Mouse (Mus musculus): ENCODE data around the gene AI593442.

DNA sequence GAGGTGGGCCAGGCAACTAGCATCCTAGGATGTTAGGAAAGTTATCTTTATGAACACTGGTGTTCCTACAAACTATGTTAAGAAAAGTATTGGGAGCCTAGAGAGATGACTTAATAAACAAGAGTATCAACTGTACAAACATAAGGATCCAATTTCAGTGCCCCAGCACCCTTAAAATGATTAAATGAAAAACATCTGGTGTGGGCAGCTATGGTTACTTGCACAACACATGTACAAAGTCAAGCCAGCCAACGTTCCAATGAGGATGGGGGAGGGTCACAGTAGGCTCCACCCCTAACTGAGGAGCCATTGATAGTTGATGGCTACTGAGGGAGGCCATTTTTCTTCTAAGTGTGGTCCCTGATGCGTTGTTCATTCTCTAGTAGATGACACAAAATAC, 43.6 kb downstream of the AI593442 start:
- TF ChIP-seq USF1 (IDR thresholded peaks at IDR 0.05; ENCODE audit: low read depth), result no peak
- no peak for TF ChIP-seq MAX (IDR thresholded peaks at IDR 0.05)
- no peak for TF ChIP-seq CTCF (IDR thresholded peaks at IDR 0.05; ENCODE audit: control insufficient read depth, insufficient read depth, insufficient read length)
- TF ChIP-seq MYOD1 (IDR thresholded peaks at IDR 0.05; ENCODE audit: control insufficient read depth, insufficient read length, low read depth), result no peak
- TF ChIP-seq CEBPB (IDR thresholded peaks at IDR 0.05; ENCODE audit: low read depth), result no peak
- no peak for TF ChIP-seq MYOG (IDR thresholded peaks at IDR 0.05; ENCODE audit: control insufficient read depth, extremely low read depth, insufficient read length)
